Mouse (Mus musculus) lung, postnatal 25 days (tissue): ENCODE results near the gene Mapkapk3.
"Not testable (repeated sequence)": the region's sequence is repeated elsewhere in the genome, so short reads cannot be mapped to it uniquely, and the experiment has no call there.

ENCODE experiments used
- DNase-seq: peaks from one replicate; pipeline ENCODE4 v3.0.0; 2022; ENCODE audit warnings: low spot score

Gene Mapkapk3

GRCm38 (mm10) chr9:107307099-107307872 lies 17.6 kb upstream of the Mapkapk3 start:
- no peak for DNase-seq

- DNase-seq, result not testable (repeated sequence)
Observed at GRCm38 (mm10) chr9:107306673-107307072, 17.0 kb upstream of the Mapkapk3 start.

GRCm38 (mm10) chr9:107305601-107306542 lies 16.2 kb upstream of the Mapkapk3 start:
- peak; percentile 65 for DNase-seq

- no peak for DNase-seq
Observed at GRCm38 (mm10) chr9:107305012-107305411, 15.3 kb upstream of the Mapkapk3 start.

DNA sequence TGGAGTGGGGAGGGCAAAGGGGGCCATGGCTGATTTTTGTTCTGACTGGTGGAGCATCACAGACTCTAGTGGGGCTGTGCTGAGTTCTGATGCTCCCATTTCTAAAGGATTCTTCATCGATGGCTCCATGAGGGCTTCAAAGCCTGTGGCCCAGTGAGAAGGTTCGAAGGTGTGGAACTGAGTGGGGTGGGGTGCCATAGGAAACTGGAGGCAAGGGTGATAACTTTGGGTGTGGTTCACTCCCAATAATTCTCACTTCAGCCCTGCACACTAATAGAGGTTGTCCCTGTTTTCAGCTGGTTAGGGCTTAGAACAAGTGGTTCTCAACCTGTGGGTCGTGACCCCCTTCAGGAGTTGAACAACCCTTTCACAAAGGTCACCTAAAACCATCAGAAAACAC lies 14.7 kb upstream of the Mapkapk3 start:
- no peak for DNase-seq

DNA sequence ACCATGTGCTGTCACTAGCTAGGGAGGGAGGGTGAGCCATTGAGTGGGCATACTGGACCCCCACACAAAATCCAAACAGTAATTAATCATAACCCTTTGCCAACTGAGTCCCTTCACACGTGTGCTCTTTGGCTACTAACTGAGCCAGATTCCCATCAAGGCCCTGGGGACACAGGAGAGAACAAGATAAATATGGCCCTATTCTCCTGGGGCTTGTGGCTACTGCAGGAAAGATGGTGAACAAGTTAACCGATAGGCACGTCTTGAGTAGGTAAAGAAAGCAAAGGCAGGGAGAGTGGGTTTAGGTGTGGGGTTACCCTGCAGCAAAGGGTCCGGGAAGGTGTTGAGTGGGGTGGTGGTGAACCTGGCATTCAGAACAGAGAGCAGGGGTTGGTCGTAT lies 14.2 kb upstream of the Mapkapk3 start:
- DNase-seq, result no peak

- DNase-seq, result no peak
Observed at GRCm38 (mm10) chr9:107303121-107303820, 13.6 kb upstream of the Mapkapk3 start.

DNA sequence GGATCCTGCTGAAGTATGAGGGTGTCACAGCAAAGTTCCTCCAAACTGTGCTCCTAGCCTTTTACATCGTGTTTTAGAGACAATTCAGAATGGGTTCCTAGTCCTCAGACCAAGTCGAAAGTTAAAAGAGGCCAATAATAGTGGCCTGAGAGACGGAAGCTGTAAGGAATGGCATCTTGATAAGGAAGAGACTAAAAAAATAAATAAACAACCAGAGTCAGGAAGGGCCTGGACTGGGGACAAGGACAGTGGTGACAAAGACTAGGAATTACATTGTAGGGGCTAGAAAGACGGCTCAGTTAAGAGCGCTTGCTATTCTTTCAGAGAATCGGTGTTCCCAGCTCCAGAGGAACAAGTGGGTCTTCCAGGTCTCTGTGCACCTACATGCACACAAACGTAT lies 12.9 kb upstream of the Mapkapk3 start:
- DNase-seq, result no peak

DNA sequence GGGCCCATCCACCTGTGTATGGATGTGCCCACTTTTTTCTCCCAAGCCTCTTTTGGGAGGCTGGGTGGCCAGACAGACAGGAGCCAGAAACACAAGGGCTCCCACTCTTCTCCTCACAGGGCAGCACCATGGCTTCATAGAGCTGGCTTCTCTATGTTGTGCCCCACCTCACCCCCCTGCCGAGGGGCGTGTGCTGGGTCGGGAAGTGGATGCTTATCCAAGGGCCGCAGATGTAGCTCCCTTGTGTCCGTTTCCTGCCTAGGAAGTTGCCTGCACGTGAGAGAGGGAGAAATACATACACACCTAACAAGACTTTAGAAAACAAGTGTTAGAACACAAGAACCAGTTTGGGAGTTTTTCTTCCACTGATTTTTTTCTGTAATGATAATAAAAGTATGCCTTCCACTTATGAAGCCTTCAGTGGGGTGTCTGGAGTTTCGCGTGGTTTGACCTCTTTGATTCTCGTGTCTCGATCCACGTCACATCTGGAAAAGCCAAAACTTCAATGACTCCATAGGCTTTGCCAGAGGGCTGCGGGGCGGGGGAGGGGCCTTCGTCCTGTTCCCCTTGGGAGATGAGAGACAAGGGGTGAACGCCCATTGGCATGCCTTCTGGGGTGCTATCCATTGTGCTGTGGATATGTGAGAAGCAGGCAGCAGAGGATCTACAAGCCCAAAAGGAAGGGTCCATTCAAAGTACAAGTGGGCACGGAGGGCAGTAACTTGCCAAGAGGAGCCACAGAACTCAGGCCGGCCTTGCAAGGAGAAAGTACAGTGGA lies 12.1 kb upstream of the Mapkapk3 start:
- DNase-seq, result no peak

DNA sequence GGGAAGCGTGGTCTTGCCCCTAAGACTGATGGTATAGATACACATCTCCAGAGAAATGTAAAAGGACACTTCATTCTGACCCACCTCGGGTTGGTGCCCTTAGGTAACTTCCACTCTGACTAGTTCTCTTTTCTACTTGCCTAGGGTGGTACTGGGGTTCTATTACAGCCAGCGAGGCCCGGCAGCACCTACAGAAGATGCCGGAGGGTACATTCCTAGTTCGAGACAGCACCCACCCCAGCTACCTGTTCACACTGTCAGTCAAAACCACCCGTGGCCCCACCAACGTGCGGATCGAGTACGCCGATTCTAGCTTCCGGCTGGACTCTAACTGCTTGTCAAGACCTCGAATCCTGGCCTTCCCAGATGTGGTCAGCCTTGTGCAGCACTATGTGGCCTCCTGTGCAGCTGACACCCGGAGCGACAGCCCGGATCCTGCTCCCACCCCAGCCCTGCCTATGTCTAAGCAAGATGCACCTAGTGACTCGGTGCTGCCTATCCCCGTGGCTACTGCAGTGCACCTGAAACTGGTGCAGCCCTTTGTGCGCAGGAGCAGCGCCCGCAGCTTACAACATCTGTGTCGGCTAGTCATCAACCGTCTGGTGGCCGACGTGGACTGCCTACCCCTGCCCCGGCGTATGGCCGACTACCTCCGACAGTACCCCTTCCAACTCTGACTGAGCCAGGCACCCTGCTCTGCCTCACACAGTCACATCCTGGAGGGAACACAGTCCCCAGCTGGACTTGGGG lies 10.7 kb upstream of the Mapkapk3 start:
- DNase-seq, result no peak

DNA sequence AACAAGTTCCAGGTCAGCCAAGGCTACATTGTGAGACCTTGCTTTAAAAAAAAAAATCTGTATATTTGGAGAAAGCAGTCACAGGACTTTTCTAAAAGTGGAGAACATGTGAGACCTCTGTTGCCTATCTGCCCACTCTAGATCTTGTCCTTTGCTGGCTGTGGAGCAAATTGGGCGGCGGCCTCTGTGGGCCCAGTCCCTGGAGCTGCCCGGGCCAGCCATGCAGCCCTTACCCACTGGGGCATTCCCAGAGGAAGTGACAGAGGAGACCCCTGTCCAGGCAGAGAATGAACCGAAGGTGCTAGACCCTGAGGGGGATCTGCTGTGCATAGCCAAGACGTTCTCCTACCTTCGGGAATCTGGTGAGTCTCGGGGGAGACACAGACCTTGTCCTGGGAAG lies 10.1 kb upstream of the Mapkapk3 start:
- no peak for DNase-seq

DNA sequence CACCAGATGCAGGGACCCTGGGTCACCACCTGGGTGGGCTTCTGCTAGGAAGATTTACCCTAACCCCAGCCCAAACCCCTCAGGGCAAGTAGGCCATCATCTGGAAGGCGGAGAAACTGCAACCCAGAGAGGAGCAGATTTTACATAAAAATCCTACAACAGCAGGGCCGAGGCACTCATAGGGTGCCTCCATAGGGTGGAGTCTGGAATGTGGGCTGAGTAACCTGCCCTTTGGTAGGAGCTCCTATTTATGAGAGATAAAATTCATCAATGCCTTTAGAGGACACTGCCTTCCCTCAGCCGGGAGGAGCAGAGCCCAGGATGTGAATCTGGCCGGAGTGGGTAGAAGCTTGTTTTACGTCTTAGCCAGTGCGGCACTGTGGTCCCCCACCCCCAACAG lies 9.2 kb upstream of the Mapkapk3 start:
- DNase-seq, result no peak

DNA sequence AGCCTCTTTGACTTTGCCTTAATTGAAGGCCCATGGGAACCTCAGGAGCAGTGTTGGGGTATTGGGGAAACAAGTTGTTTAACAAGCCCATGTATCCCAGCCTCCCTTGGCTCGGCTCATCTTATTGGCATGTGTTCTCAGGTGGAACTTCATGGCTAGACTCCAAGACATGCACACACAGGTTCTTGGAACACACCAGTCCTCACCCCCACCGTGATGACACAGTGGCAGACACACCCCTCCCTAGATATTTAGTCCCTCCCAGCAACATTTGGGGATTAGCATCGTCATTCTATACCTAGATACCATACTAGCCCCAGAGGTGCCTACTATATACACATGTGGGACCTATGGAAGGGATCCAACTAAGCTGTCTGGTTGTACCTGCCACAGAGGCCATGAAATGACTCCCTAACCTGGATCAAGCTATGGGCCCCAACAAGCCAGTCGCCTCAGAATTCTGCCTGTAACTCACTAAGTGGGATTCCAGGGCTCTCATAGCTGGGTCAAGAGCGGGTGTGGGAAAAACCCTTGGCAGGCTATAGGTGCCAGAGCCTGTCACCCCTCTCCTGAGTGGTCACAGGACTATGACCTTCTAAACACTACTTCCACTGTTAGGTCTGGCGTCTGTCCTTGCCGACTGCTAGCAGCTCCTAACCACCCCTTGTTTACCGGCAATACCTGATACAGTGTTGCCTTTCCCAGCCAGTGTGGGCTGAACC lies 8.5 kb upstream of the Mapkapk3 start:
- peak; percentile 87 for DNase-seq

DNA sequence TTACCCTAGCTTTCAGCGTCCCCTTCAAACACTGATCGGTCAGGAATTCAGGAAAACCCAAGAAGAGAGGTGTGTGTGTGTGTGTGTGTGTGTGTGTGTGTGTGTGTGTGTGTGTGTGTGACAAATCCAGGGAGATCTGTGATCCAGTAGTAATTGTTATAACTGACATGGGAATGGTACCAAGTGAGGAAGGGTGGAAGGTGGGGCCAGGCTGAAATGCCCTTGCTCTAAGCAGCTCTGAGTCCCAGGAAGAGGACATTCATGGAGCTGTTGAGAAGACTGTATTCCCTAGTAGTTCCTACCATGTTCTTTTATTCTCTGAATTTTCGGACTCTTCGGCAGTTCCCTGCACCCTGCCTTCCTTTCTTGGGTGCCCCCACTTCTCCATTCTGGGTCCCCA lies 8.0 kb upstream of the Mapkapk3 start:
- DNase-seq, result no peak

GRCm38 (mm10) chr9:107297059-107297458 lies 7.4 kb upstream of the Mapkapk3 start:
- DNase-seq, result no peak

DNA sequence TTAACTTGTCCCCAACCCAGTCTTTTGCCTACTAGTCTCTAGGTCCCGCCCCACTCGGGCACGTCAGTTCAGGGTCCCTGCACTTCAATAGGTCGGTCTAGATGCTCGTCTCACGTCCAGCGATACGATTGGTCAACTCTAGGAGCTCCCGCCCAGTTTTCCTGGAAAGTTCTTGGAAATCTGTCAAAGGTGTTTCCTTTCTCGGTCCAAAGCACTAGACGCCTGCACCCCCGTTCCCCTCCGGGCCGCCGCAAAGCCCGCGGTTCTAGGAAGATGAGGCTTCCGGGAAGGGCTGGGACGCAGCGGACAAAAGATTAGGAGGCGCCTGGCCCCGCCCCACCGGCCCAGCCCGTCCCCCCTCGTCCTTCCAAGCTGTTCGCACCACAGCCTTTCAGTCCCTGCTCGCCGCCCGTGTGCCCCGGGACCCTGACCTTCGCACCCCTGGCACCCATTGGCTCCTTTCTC lies 6.9 kb upstream of the Mapkapk3 start:
- peak; percentile 96 for DNase-seq

GRCm38 (mm10) chr9:107296041-107296440 lies 6.4 kb upstream of the Mapkapk3 start:
- peak; percentile 65 for DNase-seq

- no peak for DNase-seq
Observed at GRCm38 (mm10) chr9:107296016-107296040, 6.2 kb upstream of the Mapkapk3 start, which contains the start of gene Cish. Gene Cish (plus strand): TSS chr9:107296026.

DNA sequence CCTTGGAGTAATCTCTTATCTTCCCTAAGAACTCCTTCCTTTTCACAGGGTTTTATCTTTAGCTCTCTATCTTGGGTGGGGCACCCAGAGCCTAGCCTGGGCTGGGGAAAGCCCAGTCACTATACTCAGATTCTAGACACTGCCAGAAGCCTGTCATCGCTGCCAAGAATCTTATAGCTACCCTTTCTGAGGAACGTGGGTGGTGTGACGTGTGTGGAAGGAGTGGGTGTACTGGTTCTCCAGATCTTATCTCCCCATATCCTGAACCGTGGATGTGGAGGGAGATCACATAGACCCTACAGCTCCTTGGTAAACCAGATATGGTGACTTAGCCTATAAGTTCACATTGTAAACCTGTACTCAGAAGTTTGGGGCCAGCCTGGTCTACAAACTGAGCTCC lies 5.9 kb upstream of the Mapkapk3 start:
- peak; percentile 61 for DNase-seq

DNA sequence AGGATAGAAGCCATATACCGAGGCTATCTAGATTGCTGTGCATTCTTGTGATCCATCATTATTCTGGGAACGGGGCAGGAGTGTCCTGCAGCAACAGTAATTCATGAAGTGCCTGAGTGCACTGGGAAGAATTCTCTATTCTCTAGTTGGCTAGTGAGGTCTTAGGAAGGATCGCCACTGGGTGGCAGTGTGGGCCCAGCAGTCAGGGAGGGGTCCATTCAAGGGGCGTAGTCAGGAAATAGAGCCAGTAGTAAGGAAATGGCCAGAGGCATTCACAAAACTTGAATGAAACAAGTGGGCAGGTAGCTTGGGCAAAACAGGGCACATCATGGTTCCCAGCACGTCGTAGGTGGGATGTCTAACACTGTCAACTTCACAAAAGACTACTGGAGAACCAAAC lies 4.6 kb upstream of the Mapkapk3 start:
- peak; percentile 89 for DNase-seq

DNA sequence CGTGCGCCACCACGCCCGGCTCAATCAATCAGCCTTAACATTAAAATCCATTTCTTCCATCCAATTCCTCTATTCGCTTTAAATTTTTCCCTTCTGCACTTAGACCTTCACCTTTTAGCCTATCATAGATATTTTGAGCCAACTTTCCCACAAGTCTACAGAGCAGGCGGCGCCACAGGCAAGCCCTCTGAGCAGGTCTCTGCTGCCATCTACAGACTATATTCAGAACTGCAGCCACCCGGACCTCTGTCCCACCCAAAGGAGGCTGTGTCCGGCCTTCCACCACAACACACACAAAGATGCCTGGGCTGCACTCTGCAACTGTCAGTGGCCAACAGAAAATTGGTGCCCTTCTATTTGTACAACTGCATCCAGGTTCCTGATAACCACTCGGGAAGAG lies 1.2 kb upstream of the Mapkapk3 start:
- peak; percentile 85 for DNase-seq
